Mouse (Mus musculus) neural tube, embryonic 12.5 days (tissue): ENCODE data around the gene Zcchc2. TPM values are rescaled to one million over a fixed set of nuclear protein-coding genes. Genes with fewer than 3 reads are reported as not detected.

Source experiments
- ATAC-seq: fragments of 200-750 bp; cut with Nextera tagmentation; 2 replicates; pipeline ENCODE4 v1.8.0; 2017; ENCODE audit warnings: low read depth, mild to moderate bottlenecking, moderate TSS enrichment, moderate library complexity; ENCODE audit not compliant: low FRiP score
- H3K27ac ChIP-seq: fragments of 300-500 bp; sonication (generic); 2 replicates; pipeline ENCODE4 v1.5.1; 2016
- H3K27me3 ChIP-seq: fragments of 300-500 bp; sonication (generic); replicated peaks from 2 replicates; pipeline ENCODE4 v1.6.1; 2016; ENCODE audit warnings: mild to moderate bottlenecking
- H3K36me3 ChIP-seq: fragments of 300-500 bp; sonication (generic); 2 replicates; pipeline ENCODE4 v1.6.1; 2016; ENCODE audit warnings: mild to moderate bottlenecking
- H3K4me1 ChIP-seq: fragments of 300-500 bp; sonication (generic); 2 replicates; pipeline ENCODE4 v1.6.1; 2016
- H3K4me2 ChIP-seq: fragments of 300-500 bp; sonication (generic); replicated peaks from 2 replicates; pipeline ENCODE4 v1.6.1; 2016; ENCODE audit warnings: mild to moderate bottlenecking
- H3K4me3 ChIP-seq: fragments of 300-500 bp; sonication (generic); 2 replicates; pipeline ENCODE4 v1.5.1; 2016
- H3K9ac ChIP-seq: fragments of 300-500 bp; sonication (generic); 2 replicates; pipeline ENCODE4 v1.6.1; 2016; ENCODE audit warnings: mild to moderate bottlenecking
- H3K9me3 ChIP-seq: fragments of 300-500 bp; sonication (generic); 2 replicates; pipeline ENCODE4 v1.6.1; 2016; ENCODE audit warnings: mild to moderate bottlenecking
- WGBS: fragments of 180-500 bp; shearing (Covaris S2); methylation state at CpG from one replicate; pipeline ENCODE4 v1.1.7; 2016; 5-methylcytosine and 5-hydroxymethylcytosine counted together
- polyA plus RNA-seq: library from polyadenylated mRNA; unstranded; fragments of >200 nt; fragmentation: Nextera tagmentation; extraction: Ambion mirVana; gene quantifications from 2 replicates; pipeline ENCODE4 v1.2.1, GENCODE M21; 2016

The Zcchc2 gene
- polyA plus RNA-seq: 1.7 and 1.9 TPM in 2 replicates

DNA sequence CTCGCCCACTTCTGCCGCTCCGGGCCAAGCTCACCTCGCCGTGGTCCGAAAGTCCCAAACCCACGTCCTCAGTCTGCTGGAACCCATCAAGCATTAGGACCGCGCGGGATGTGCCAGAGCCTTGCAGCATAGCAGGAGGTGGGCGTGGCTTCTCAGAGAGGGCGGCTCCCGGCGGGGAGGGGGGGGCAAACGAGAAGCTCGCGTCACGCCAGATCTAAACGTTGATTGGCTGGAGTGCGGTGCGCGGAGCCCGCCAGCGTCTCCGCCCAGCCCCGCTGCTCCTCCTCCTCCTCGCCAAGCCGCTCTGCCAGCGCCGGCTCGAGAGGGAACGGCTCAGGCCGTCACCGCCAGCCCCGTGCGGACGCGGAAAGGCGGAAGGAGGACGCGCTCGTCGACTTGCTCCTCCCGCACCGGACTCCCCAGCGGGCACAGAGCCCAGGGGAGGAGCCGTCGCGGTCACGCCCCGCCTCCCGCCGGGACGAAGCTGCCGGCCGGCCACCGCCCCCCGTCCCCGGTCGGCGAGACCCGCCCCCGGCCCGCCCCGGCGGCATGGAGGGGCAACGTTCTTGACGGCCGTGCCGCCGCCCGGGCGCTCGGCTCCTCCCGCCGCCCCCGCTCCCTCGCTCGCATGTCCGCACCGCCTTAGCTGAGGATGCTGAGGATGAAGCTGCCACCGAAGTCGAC lies at the start of gene Zcchc2:
Zcchc2 (plus strand) TSS at position 269 of the 684 bp plus-strand sequence.
- Histone ChIP-seq H3K27ac (peak within 1 kb of the TSS; percentile 83), H3K4me2 (peak within 1 kb of the TSS; percentile 98), H3K4me3 (peak within 1 kb of the TSS; percentile 76), H3K36me3 (no peaks in the 10 kb centered on the region), H3K4me1 (peaks cover 23% of the 10 kb centered on the region), H3K9me3 (no peaks in the 10 kb centered on the region), H3K27me3 (no peaks in the 10 kb centered on the region), H3K9ac (peak within 1 kb of the TSS; percentile 75)
- WGBS: under 1% methylated on average over 62 of the region's 83 CpGs
- ATAC-seq: peak; percentile 94

DNA sequence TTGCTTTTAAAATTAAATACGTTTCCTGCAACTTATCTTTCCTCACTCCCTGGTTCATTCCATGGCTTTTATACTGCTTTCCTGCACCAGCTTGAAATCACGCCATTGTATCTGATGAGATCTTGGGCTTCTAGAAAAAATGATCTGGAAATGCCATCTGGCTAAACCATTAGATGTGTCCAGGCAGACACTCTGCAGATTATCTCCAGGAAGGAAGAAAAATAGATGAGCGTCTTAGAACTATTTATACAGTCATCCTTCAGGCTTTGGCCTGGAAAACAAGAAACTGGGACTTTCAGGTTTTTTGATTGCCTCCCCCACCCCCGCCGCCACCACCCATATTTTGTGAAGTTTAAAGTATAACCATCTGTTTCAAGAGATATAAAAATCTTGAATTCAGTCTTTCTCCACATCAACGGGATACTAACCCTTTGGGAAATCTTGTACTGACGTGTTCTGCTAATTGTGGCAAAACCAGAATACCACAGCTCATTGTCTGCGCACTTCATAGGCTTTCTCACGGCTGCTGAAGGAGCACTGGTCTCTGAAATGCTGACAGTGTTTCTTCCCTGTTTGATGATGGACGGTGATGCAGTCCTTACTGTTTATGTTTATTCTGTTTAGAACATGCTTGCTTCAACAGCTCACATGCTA lies 45.2 kb upstream of the Zcchc2 start:
- H3K9me3 ChIP-seq: no peaks in the 10 kb centered on the region
- no peak for ATAC-seq
- H3K36me3 ChIP-seq: no peaks in the 10 kb centered on the region
- H3K4me1 ChIP-seq: no peaks in the 10 kb centered on the region
- H3K27me3 ChIP-seq: no peaks in the 10 kb centered on the region
- 84% methylated on average over 10 of the region's 10 CpGs for whole genome bisulfite sequencing
- H3K27ac ChIP-seq: no peak overlapping the region
- no peak overlapping the region for H3K9ac ChIP-seq
- H3K4me2 ChIP-seq: no peak overlapping the region
- no peak overlapping the region for H3K4me3 ChIP-seq

DNA sequence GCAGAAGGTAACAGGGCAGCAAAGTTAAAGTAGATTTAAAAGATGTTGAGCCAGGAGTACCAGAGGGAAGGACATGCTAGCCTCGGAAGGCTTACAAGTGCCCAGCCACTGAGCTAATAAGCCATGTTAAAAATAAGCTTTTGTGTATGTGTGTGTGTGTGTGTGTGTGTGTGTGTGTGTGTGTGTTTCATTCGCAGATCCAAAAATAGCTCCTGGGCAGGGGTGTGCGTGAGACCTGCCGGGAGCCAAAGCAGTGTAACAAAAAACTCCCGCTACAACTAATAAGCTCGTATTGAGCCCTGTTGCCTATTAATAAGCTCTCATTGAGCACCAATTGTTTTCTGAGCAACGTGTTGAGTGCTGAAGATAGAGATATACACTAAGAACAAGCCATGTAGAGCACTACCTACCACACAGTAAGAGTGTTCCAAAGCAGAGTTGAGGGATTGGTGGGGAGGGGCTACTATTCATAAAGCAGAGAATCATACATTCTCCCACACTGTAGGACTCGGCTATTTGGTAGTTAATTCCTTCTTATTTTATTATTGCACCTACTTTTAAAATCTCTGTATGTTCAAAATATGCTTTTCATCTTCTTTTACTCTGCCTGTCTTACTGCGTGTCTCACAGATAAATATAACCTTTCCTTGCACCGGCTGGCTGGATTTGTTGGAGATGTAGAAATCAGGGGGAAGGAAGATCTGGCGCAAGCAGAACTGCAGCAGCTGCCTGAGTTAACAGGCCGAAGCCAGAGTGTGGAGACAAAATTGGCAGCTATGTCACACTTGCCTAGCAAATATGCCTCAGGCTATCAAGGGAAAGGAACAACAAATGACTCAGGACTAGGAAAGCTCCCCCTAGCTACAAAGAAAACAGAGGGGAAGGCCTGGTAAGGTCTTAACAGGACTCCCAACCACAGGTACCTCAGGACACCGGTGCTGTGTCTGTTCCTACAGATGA lies 43.3 kb upstream of the Zcchc2 start:
- no peak for ATAC-seq
- Histone ChIP-seq H3K27me3 (no peaks in the 10 kb centered on the region), H3K4me3 (no peak overlapping the region), H3K4me2 (no peak overlapping the region), H3K9me3 (no peaks in the 10 kb centered on the region), H3K4me1 (no peaks in the 10 kb centered on the region), H3K9ac (no peak overlapping the region), H3K36me3 (no peaks in the 10 kb centered on the region), H3K27ac (no peak overlapping the region)
- WGBS: 82% methylated on average over 13 of the region's 13 CpGs

DNA sequence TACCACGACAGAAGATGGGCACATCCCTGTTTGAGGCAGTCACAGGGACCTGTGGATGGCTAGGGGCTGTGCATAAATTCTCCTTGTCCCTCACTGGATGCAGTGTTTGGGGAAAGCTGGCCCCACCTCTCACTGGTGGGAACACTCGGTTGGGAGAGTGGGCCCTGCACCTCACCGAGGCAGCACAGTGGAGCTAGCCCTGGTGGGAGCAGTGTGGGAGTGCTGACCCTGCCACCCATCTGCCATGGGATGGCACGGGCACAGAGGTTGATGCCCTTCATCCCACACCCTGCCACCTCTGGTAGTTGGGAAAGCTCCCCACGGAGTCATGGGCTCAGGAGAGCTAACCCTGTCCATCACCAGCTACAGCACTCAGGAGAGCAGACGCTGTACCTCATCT lies 41.9 kb upstream of the Zcchc2 start:
- WGBS: 84% methylated on average over 6 of the region's 6 CpGs
- Histone ChIP-seq H3K27me3 (no peaks in the 10 kb centered on the region), H3K9ac (no peak overlapping the region), H3K9me3 (no peaks in the 10 kb centered on the region), H3K4me3 (no peak overlapping the region), H3K4me1 (no peaks in the 10 kb centered on the region), H3K4me2 (no peak overlapping the region), H3K27ac (no peak overlapping the region), H3K36me3 (no peaks in the 10 kb centered on the region)
- ATAC-seq: no peak

DNA sequence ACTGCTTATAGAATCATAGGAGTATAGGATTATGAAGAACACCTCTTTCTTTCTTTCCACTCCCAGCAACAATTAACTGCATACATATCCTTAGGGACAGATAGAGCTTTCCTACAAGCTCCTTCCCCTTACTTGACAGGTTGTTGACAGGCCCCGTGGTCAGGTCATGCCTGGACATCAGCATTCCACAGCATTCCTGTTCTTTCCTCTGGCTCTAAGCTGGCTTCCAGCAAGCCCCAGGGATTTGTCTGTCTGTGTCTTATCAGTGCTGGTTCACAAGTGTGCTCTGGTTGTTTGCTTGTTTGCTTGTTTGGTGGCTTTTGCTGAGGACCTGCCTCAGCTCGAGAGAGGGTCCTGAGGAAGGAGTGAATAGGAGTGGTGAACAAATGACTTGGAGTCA lies 36.6 kb upstream of the Zcchc2 start:
- Histone ChIP-seq H3K9me3 (no peaks in the 10 kb centered on the region), H3K27ac (no peak overlapping the region), H3K27me3 (no peaks in the 10 kb centered on the region), H3K9ac (no peak overlapping the region), H3K4me2 (no peak overlapping the region), H3K36me3 (no peaks in the 10 kb centered on the region), H3K4me1 (no peaks in the 10 kb centered on the region), H3K4me3 (no peak overlapping the region)
- no peak for ATAC-seq
- 77% methylated on average over 2 of the region's 2 CpGs for WGBS

DNA sequence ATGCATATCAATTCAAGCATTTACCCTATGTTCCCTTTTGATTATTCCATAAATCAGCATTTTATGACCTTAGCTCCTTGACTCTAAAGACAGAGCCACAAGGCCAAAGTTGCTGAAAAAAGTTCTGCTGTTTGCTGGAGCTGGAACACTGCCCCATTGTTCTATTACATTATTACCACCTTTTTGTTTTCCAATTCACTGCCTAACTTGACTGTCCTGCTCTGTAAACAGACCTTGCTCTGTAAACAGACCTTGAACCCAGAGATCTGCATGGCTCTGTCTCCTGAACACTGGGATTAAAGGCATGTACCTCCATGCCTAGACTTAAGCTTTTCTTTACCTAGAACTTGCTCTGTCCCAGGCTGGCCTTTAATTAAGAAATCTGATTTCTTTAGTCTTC lies 36.2 kb upstream of the Zcchc2 start:
- H3K4me2 ChIP-seq: no peak overlapping the region
- no peak overlapping the region for H3K27ac ChIP-seq
- no peak overlapping the region for H3K4me3 ChIP-seq
- H3K9ac ChIP-seq: no peak overlapping the region
- ATAC-seq: no peak
- H3K27me3 ChIP-seq: no peaks in the 10 kb centered on the region
- H3K4me1 ChIP-seq: no peaks in the 10 kb centered on the region
- no peaks in the 10 kb centered on the region for H3K9me3 ChIP-seq
- H3K36me3 ChIP-seq: no peaks in the 10 kb centered on the region

DNA sequence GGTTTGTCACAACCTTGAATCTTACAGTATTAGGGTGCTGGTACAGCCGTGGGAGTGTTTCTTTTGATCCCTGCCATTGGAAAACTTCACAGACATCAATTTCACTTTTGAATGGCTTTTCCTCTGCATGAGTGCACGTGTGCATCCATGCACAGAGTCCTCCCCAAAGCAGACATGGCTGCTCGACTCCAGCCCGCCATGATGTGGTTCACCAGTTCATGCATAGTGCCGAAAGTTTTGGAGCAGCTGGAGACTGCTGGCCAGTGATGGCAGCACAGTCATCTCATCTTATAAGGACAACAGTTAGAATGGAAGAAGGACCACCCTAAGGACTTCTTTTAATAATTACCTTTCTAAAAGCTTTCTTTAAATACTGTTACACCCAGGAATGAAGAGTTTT lies 34.1 kb upstream of the Zcchc2 start:
- WGBS: 73% methylated on average over 5 of the region's 5 CpGs
- Histone ChIP-seq H3K4me2 (no peak overlapping the region), H3K4me1 (no peaks in the 10 kb centered on the region), H3K36me3 (no peaks in the 10 kb centered on the region), H3K9me3 (no peaks in the 10 kb centered on the region), H3K4me3 (no peak overlapping the region), H3K27ac (no peak overlapping the region), H3K27me3 (no peaks in the 10 kb centered on the region), H3K9ac (no peak overlapping the region)
- ATAC-seq: no peak

DNA sequence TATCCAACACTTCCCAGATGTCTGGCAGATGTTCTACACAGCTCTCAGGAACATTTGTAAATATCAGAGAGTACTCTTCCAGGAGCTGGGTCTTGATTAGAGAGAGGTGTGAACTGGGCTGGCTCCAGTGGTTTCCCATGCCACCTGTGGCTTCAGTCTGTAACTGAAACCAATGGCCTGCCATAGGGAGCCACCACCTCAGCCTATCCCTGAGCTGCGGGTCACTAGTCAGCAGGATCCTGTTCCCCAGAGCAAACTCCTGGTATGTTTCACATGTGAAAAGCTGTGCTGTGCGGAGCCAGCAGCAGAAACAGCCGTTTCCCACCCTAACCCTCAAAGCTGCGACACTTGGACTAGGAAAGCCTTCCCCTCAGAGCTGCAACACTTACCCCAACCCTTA lies 28.7 kb upstream of the Zcchc2 start:
- H3K9me3 ChIP-seq: no peaks in the 10 kb centered on the region
- ATAC-seq: no peak
- no peaks in the 10 kb centered on the region for H3K27me3 ChIP-seq
- no peak overlapping the region for H3K9ac ChIP-seq
- H3K4me1 ChIP-seq: no peaks in the 10 kb centered on the region
- no peak overlapping the region for H3K4me2 ChIP-seq
- H3K36me3 ChIP-seq: no peaks in the 10 kb centered on the region
- H3K27ac ChIP-seq: no peak overlapping the region
- WGBS: 72% methylated on average over 4 of the region's 4 CpGs
- H3K4me3 ChIP-seq: no peak overlapping the region

DNA sequence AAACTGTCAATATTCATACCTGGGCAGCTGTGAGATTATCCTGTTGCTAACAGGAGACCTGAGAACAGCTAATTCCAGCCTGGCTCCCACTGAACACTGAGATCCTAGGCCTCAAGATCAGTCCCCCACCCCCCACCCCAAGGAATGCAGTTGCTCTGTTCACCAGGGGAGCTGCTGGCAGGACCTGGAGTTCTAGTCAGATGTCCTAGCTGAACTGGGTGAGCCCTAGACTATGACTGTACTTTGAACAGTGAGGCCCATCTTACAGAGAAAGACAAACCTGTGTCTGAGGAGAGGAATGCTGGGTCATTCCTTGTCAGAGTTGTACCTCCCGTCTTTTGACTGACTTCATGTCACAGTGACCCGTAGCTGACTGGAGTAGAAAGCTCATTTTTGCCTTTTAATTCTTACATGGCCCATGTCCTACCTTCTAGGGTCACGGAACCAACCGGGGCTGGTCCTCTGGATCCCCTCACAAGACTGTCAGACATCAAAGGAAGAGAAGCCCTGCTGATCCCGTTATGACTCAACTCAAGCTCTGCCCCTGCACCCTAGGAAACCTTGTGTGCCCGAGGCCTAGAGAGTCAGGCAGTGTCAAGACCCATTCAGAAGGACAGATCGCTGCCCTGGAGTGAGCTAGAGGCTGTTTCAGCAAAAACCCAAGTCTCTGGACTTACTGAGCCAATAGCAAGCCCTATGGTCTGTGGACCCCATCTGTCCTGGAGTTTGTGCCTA lies 28.0 kb upstream of the Zcchc2 start:
- Histone ChIP-seq H3K9me3 (no peaks in the 10 kb centered on the region), H3K36me3 (no peaks in the 10 kb centered on the region), H3K4me2 (no peak overlapping the region), H3K27ac (no peak overlapping the region), H3K4me1 (no peaks in the 10 kb centered on the region), H3K4me3 (no peak overlapping the region), H3K27me3 (no peaks in the 10 kb centered on the region), H3K9ac (no peak overlapping the region)
- WGBS: 72% methylated on average over 7 of the region's 7 CpGs
- ATAC-seq: no peak

DNA sequence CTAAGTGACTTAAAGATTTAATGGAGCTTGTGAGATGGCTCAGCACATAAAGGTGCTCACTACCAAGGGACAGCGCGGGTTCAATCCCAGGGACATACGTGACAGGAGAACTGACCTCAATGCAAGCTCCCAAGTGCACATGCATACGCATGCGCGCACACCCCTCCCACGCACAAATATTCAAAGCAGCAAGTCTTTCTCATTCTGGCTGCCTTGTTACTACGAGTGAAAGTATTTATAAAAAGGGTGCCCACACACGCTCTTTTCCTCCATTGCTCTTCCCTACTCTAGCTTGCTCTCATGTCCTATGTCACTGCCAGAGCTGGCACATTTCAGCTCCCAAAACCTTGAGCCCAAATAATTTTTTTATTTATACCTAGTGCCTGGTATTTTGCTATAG lies 27.4 kb upstream of the Zcchc2 start:
- no peaks in the 10 kb centered on the region for H3K36me3 ChIP-seq
- H3K27me3 ChIP-seq: no peaks in the 10 kb centered on the region
- H3K4me2 ChIP-seq: no peak overlapping the region
- no peak for ATAC-seq
- no peaks in the 10 kb centered on the region for H3K4me1 ChIP-seq
- H3K9me3 ChIP-seq: no peaks in the 10 kb centered on the region
- H3K9ac ChIP-seq: no peak overlapping the region
- 95% methylated on average over 9 of the region's 9 CpGs for WGBS
- H3K27ac ChIP-seq: no peak overlapping the region
- no peak overlapping the region for H3K4me3 ChIP-seq

DNA sequence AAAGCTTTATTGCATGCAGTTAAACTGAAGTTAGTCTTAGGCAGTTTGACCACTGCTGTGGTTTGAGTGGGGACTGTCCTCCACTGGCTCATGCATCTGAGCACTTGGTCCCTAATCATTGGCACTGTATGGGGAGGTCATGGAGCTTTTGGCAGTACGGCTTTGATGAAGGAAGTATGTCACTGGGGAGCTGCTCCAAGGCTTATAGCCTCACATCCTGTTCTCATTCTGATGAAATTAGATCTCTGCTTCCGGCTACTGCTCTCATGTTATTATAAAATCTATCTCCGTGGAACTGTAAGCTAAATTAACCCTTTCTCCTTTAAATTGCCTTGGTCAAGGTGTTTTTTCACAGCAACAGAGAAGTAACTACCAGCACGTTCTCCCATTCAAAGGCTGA lies 25.7 kb upstream of the Zcchc2 start:
- no peaks in the 10 kb centered on the region for H3K27me3 ChIP-seq
- H3K4me2 ChIP-seq: no peak overlapping the region
- no peak for ATAC-seq
- H3K36me3 ChIP-seq: no peaks in the 10 kb centered on the region
- no peaks in the 10 kb centered on the region for H3K4me1 ChIP-seq
- WGBS: 74% methylated on average over 4 of the region's 4 CpGs
- no peaks in the 10 kb centered on the region for H3K9me3 ChIP-seq
- H3K4me3 ChIP-seq: no peak overlapping the region
- no peak overlapping the region for H3K27ac ChIP-seq
- no peak overlapping the region for H3K9ac ChIP-seq

DNA sequence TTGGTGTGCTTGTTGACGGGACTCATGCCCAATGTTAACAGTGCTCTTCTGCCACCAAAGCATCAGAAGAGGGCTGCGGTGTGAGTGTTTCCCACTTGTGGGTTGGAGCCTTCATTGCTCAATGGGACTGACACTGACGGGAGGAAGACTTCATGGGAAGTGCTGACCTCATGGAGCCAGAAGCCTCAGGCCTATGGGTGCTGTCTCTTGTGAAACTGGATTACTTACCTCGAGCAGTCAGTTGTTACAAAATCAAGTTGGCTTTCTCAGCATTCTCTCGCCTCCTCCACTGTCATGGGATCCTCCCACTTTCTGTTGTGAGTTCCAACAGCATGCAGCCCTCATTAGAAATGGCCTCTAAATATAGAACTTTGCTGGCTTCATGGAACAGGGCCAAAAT lies 25.0 kb upstream of the Zcchc2 start:
- Histone ChIP-seq H3K4me2 (no peak overlapping the region), H3K9me3 (no peaks in the 10 kb centered on the region), H3K9ac (no peak overlapping the region), H3K4me1 (no peaks in the 10 kb centered on the region), H3K36me3 (no peaks in the 10 kb centered on the region), H3K4me3 (no peak overlapping the region), H3K27me3 (no peaks in the 10 kb centered on the region), H3K27ac (no peak overlapping the region)
- ATAC-seq: no peak
- WGBS: 82% methylated on average over 5 of the region's 5 CpGs
